Mouse (Mus musculus): ENCODE data around the gene Celsr1.

DNA sequence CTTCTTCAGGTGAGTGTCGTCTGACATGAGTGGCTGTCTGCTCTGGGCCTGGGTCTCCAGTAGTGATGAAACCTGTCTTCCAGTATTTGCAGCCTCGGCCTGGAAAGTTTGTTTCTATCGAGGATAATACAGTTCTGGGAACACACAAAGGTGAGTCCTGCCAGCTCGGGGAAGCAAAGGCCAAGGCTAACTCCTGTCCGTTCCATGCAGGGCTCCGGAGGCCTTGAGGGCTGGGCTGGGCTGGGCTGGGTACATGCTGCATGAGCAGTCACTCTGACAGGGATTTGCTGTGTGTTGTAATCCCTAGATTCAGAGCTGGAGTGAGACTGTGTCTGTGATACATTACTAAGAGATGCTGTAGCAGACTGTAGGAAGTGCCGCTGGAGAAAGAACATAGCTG lies 139.7 kb downstream of the Celsr1 start:
- TF ChIP-seq CTCF (IDR thresholded peaks at IDR 0.05; ENCODE audit: borderline replicate concordance, insufficient read depth, low read depth, low read length) (no peak), POLR2A (IDR thresholded peaks at IDR 0.05; ENCODE audit: borderline replicate concordance, insufficient read depth, low read length) (no peak)
